Mouse (Mus musculus): ENCODE data around the gene Grin2d.

DNA sequence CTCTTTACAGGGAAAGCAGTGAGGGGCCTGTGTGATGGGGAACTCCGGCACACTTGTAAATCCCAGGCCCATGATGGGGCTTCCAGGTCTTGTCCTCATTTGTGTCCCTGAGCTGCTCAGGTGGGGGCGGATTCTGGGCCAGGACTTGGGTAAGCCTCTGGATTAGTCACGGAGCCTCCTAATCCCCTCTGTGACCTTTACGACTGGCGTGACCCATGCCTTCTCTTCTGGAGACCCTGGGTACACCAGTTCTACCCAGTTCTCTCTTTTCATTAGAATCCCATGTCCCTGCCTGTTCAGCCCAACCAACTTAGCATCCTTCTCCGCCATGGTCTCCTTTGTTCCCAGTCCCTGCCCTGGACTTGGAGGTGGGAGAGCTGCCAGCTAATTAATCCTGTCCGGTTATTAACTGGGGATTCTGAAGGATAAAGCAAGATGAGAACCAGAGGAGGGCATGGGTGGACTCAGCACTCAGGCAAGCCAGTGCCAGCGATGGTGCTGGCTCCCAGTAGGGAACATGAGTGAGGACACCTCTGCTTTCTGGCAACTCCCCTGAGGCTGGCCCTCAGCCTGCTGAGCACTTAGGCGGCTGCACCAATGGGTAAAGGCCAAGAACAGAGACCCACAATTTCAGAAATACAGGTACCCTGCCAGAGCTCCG, 62.7 kb downstream of the Grin2d start:
- TF ChIP-seq CTCF (IDR thresholded peaks at IDR 0.05; ENCODE audit: borderline replicate concordance, insufficient read depth, low read length), result no peak
- TF ChIP-seq POLR2A (IDR thresholded peaks at IDR 0.05; ENCODE audit: low read depth, low read length), result no peak
